Mouse (Mus musculus): Measurements from ENCODE around the gene Zbtb20.

DNA sequence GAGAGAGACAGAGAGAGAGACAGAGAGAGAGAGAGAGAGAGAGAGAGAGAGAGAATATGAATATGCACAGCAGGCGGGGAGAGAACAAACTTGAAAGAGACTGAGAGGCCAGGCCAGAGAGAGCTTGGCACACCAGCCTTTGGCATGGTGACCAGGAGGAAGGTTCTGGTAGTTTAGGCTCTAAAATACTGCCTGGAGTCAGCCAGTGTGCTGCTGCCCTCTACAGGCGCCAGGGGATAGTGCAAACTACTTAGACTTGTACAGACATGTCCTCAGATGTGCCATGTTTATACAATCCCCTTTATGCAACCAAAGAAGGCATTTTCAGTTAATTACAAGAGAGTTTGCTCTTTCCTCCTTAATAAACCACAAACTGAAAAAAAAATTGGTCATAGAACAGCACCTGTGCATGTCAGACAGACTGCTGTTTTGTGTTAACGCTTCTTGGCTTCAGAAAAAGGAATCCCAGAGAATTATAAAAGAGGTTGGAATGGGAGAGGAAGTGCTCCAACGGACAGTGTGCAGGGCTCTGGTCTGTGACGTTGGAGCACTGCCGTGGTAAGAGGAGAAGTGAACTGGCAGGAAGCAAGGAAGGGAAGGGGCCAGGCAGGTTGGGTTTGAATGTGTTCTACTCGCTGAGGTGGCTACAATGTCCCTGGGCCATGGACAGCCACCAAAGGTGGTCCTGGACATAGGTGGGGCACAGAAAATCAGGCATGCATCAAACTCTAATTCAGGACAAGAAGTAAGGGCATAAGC lies 698.5 kb downstream of the Zbtb20 start:
- peak; percentile 67; the same call in 1 of the 2 replicates for TF ChIP-seq CTCF (IDR thresholded peaks at IDR 0.05; ENCODE audit: control insufficient read depth, insufficient read depth, insufficient replicate concordance, low read depth, low read length)
- no peak for TF ChIP-seq POLR2A (IDR thresholded peaks at IDR 0.05; ENCODE audit: control insufficient read depth, low read depth, low read length)
